ENCODE assay signal across 9 mouse cellular contexts in the genomic region with DNA sequence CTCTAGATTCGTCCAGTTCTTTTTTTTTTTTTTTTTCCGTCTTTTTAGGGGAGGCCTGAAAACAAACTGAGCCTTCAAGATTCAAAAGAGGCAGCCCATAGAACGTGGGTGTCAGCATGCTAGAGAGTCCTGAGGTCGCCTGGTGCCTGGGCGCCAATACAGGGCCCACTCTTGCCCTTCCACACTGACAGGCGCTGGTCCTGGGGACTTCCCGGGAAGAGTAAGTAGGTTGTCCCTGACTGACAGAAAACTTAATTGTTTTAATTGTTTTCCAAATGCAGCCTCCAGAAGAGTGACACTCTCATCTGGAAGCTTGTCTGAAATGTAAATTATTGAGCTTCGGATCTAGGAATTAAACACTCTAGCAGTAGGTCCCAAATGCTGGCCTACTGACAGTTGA.
DNase-seq lines count a peak whose midpoint lies in the region; ATAC-seq and TF ChIP-seq lines count a peak whose summit lies in the region.
"Had no signal": no experiment of that assay in that cellular context is flagged by ENCODE, and none has a peak within 500 bp of the region (broad histone marks: within the 10 kb centered on the region; RNA-seq: fewer than 3 reads in every experiment).

No protein-coding gene starts in this region.

- ATAC-seq in heart, embryonic 13.5 days (ENCODE audit: extremely low read depth, insufficient number of reproducible peaks, low FRiP score, low TSS enrichment): no peak
- ATAC-seq in lung, embryonic 14.5 days (ENCODE audit: insufficient read depth): no peak
- ATAC-seq in lung, postnatal 0 days: no peak
- peak; percentile 8; the same call in 1 of the 2 replicates for ATAC-seq in forebrain, embryonic 14.5 days
- ATAC-seq in neural tube, embryonic 13.5 days (ENCODE audit: low read depth): no peak

- H3K4me2 ChIP-seq in heart, embryonic 13.5 days: peak overlapping the region; percentile 69
- H3K4me2 ChIP-seq in lung, embryonic 14.5 days: peak overlapping the region; percentile 53; the same call in 1 of the 2 replicates
- H3K4me2 ChIP-seq in lung, postnatal 0 days (replicated peaks; ENCODE audit: low read depth, low read length): no peak overlapping the region
- no peak overlapping the region; the same call in 1 of the 2 replicates for H3K4me2 ChIP-seq in forebrain, embryonic 14.5 days (ENCODE audit: low read length)
- peak overlapping the region; percentile 60; the same call in 1 of the 2 replicates for H3K4me2 ChIP-seq in neural tube, embryonic 13.5 days

- 29% methylated on average over 8 of the region's 8 CpGs for WGBS in heart, embryonic 13.5 days
- 31% methylated on average over 8 of the region's 8 CpGs for WGBS in heart, embryonic 10.5 days
- 35% methylated on average over 8 of the region's 8 CpGs for WGBS in lung, embryonic 14.5 days
- WGBS in lung, postnatal 0 days: 29% methylated on average over 8 of the region's 8 CpGs
- 27% methylated on average over 8 of the region's 8 CpGs for WGBS in forebrain, embryonic 14.5 days
- WGBS in neural tube, embryonic 13.5 days: 25% methylated on average over 8 of the region's 8 CpGs

- no peak overlapping the region for H3K27ac ChIP-seq in heart, embryonic 13.5 days (replicated peaks)
- no peak overlapping the region for H3K27ac ChIP-seq in heart, embryonic 10.5 days
- H3K27ac ChIP-seq in lung, embryonic 14.5 days (ENCODE audit: low read depth): no peak overlapping the region
- no peak overlapping the region for H3K27ac ChIP-seq in lung, postnatal 0 days (ENCODE audit: low read length)
- H3K27ac ChIP-seq in forebrain, embryonic 14.5 days (ENCODE audit: low read depth, low read length): no peak overlapping the region
- H3K27ac ChIP-seq in neural tube, embryonic 13.5 days (replicated peaks): no peak overlapping the region
- H3K27ac ChIP-seq: liver, embryonic 14.5 days had no signal

- no peak for TF ChIP-seq EP300 in lung, postnatal 0 days (IDR thresholded peaks at IDR 0.05)

- 0 out of 2 replicates have a peak, but pooled peaks cover 5% of the 10 kb centered on the region for H3K4me1 ChIP-seq in heart, embryonic 13.5 days
- no peaks in the 10 kb centered on the region for H3K4me1 ChIP-seq in heart, embryonic 10.5 days
- no peaks in the 10 kb centered on the region for H3K4me1 ChIP-seq in lung, embryonic 14.5 days (ENCODE audit: insufficient read depth)
- no peaks in the 10 kb centered on the region for H3K4me1 ChIP-seq in lung, postnatal 0 days (ENCODE audit: insufficient read depth, low read depth, low read length)
- H3K4me1 ChIP-seq in forebrain, embryonic 14.5 days (ENCODE audit: control insufficient read depth, insufficient read depth, low read length): no peaks in the 10 kb centered on the region
- H3K4me1 ChIP-seq in neural tube, embryonic 13.5 days (replicated peaks): no peaks in the 10 kb centered on the region; the same call in 1 of the 2 replicates

- no peaks in the 10 kb centered on the region for H3K36me3 ChIP-seq in heart, embryonic 13.5 days
- H3K36me3 ChIP-seq in heart, embryonic 10.5 days: no peaks in the 10 kb centered on the region
- H3K36me3 ChIP-seq in lung, embryonic 14.5 days (ENCODE audit: insufficient read depth): no peaks in the 10 kb centered on the region
- H3K36me3 ChIP-seq in lung, postnatal 0 days (ENCODE audit: insufficient read depth, low read length): no peaks in the 10 kb centered on the region
- H3K36me3 ChIP-seq in forebrain, embryonic 14.5 days (ENCODE audit: control insufficient read depth, insufficient read depth, low read length): no peaks in the 10 kb centered on the region
- H3K36me3 ChIP-seq in neural tube, embryonic 13.5 days: no peaks in the 10 kb centered on the region

- no peak for DNase-seq in heart, embryonic 10.5 days (ENCODE audit: low spot score)
- DNase-seq in lung, embryonic 14.5 days: no peak
- DNase-seq in lung, postnatal 0 days (ENCODE audit: low spot score): no peak
- DNase-seq in forebrain, embryonic 14.5 days (ENCODE audit: low spot score): no peak
- DNase-seq in adipocyte (ENCODE audit: low spot score): no peak
- DNase-seq in kidney, postnatal 36 days: no peak

- H3K9me3 ChIP-seq in heart, embryonic 13.5 days: no peaks in the 10 kb centered on the region
- no peaks in the 10 kb centered on the region for H3K9me3 ChIP-seq in heart, embryonic 10.5 days
- no peaks in the 10 kb centered on the region for H3K9me3 ChIP-seq in lung, embryonic 14.5 days (ENCODE audit: low read depth, low read length)
- H3K9me3 ChIP-seq in lung, postnatal 0 days (ENCODE audit: low read length): no peaks in the 10 kb centered on the region
- H3K9me3 ChIP-seq in forebrain, embryonic 14.5 days (replicated peaks; ENCODE audit: control insufficient read depth, low read length): no peaks in the 10 kb centered on the region
- no peaks in the 10 kb centered on the region for H3K9me3 ChIP-seq in neural tube, embryonic 13.5 days

- no peak overlapping the region; the same call in 1 of the 2 replicates for H3K4me3 ChIP-seq in heart, embryonic 13.5 days
- no peak overlapping the region for H3K4me3 ChIP-seq in heart, embryonic 10.5 days
- no peak overlapping the region for H3K4me3 ChIP-seq in lung, embryonic 14.5 days (ENCODE audit: low read depth, low read length)
- no peak overlapping the region for H3K4me3 ChIP-seq in lung, postnatal 0 days (ENCODE audit: low read depth, low read length)
- H3K4me3 ChIP-seq in forebrain, embryonic 14.5 days (ENCODE audit: low read depth, low read length): no peak overlapping the region
- H3K4me3 ChIP-seq in neural tube, embryonic 13.5 days: no peak overlapping the region

- TF ChIP-seq CTCF in lung, embryonic 14.5 days (IDR thresholded peaks at IDR 0.05; ENCODE audit: low read depth): no peak
- TF ChIP-seq CTCF in lung, postnatal 0 days (IDR thresholded peaks at IDR 0.05): no peak

- no peak overlapping the region for H3K9ac ChIP-seq in heart, embryonic 13.5 days
- no peak overlapping the region for H3K9ac ChIP-seq in lung, embryonic 14.5 days
- no peak overlapping the region for H3K9ac ChIP-seq in lung, postnatal 0 days (replicated peaks; ENCODE audit: low read depth)
- no peak overlapping the region for H3K9ac ChIP-seq in forebrain, embryonic 14.5 days (ENCODE audit: low read length)
- peak overlapping the region; percentile 64; the same call in 1 of the 2 replicates for H3K9ac ChIP-seq in neural tube, embryonic 13.5 days
- H3K9ac ChIP-seq: liver, embryonic 14.5 days had no signal

- no peaks in the 10 kb centered on the region for H3K27me3 ChIP-seq in heart, embryonic 13.5 days (replicated peaks)
- no peaks in the 10 kb centered on the region for H3K27me3 ChIP-seq in heart, embryonic 10.5 days (ENCODE audit: insufficient read depth, poor library complexity, severe bottlenecking)
- no peaks in the 10 kb centered on the region for H3K27me3 ChIP-seq in lung, embryonic 14.5 days (ENCODE audit: insufficient read depth, low read length)
- no peaks in the 10 kb centered on the region for H3K27me3 ChIP-seq in lung, postnatal 0 days (replicated peaks; ENCODE audit: insufficient read depth, low read length)
- H3K27me3 ChIP-seq in forebrain, embryonic 14.5 days (replicated peaks; ENCODE audit: control insufficient read depth, insufficient read depth, low read length): no peaks in the 10 kb centered on the region
- no peaks in the 10 kb centered on the region for H3K27me3 ChIP-seq in neural tube, embryonic 13.5 days

Comparison
In these comparisons a context has a peak if more than half of its experiments do, and no peak if none do; other contexts are left out.
1. H3K4me2 ChIP-seq: peak in heart, embryonic 13.5 days (single experiment), lung, embryonic 14.5 days (single experiment) and neural tube, embryonic 13.5 days (single experiment); none in lung, postnatal 0 days (single experiment) and forebrain, embryonic 14.5 days (single experiment).